18 mouse cellular contexts compared by ENCODE assay signal in genomic region chr2:155045075-155045474, GRCm38 (mm10). TPM values are rescaled to one million over a fixed set of nuclear protein-coding genes. Genes with fewer than 3 reads are reported as not detected.
"Had no signal": no experiment of that assay in that cellular context is flagged by ENCODE, and none has a peak within 500 bp of the region (broad histone marks: within the 10 kb centered on the region; RNA-seq: fewer than 3 reads in every experiment).

No protein-coding gene starts in this region.

- H3K4me3 ChIP-seq: neural tube, embryonic 13.5 days; neural tube, embryonic 15.5 days; stomach, embryonic 15.5 days had no signal

- H3K36me3 ChIP-seq: neural tube, embryonic 13.5 days; neural tube, embryonic 15.5 days; stomach, embryonic 15.5 days had no signal

- H3K27ac ChIP-seq: neural tube, embryonic 13.5 days; neural tube, embryonic 15.5 days; stomach, embryonic 15.5 days; stomach, postnatal 0 days had no signal

- H3K9ac ChIP-seq: neural tube, embryonic 13.5 days; neural tube, embryonic 15.5 days; stomach, embryonic 15.5 days had no signal

- DNase-seq: retina, postnatal 1 day; right cerebral cortex, adult 18-20 months; right cerebral cortex, postnatal 14 days; right cerebral cortex, postnatal 25 days; right cerebral cortex, postnatal 4 days; spleen, adult 18-20 months; thymus, adult 18-20 months; thymus, adult 2 months; thymus, postnatal 14 days; thymus, postnatal 25 days; thymus, postnatal 36 days; thymus, postnatal 4 days had no signal

- H3K9me3 ChIP-seq: neural tube, embryonic 13.5 days; neural tube, embryonic 15.5 days; stomach, embryonic 15.5 days had no signal

- H3K27me3 ChIP-seq: neural tube, embryonic 13.5 days; neural tube, embryonic 15.5 days; stomach, embryonic 15.5 days had no signal

- H3K4me2 ChIP-seq: neural tube, embryonic 13.5 days; neural tube, embryonic 15.5 days; stomach, embryonic 15.5 days had no signal

RNA-seq across cellular contexts. Expression of gene Gm14226, which starts 27.0 kb away (rescaled TPM):
- total RNA-seq: neutrophil, adult 5-6 weeks had no signal
- polyA plus RNA-seq: small intestine, adult 2 months had no signal
